Mouse (Mus musculus) testis, adult 2 months (tissue): ENCODE measurements around the gene Igsf21. TPM values are rescaled to one million over a fixed set of nuclear protein-coding genes. Genes with fewer than 3 reads are reported as not detected.

ENCODE experiments used
- H3K27ac ChIP-seq: fragments of 200-500 bp; 2 replicates; pipeline ENCODE4 v1.5.1; 2012; ENCODE audit warnings: low read depth, low read length; ENCODE audit not compliant: control insufficient read depth, insufficient read depth
- H3K27me3 ChIP-seq: fragments of 200-500 bp; 2 replicates; pipeline ENCODE4 v1.6.1; 2012; ENCODE audit warnings: mild to moderate bottlenecking, low read length, moderate library complexity; ENCODE audit not compliant: control insufficient read depth, insufficient read depth
- H3K36me3 ChIP-seq: fragments of 200-500 bp; 2 replicates; pipeline ENCODE4 v1.6.1; 2012; ENCODE audit warnings: mild to moderate bottlenecking, low read length; ENCODE audit not compliant: control insufficient read depth, insufficient read depth
- H3K4me1 ChIP-seq: fragments of 200-500 bp; 2 replicates; pipeline ENCODE4 v1.6.1; 2012; ENCODE audit warnings: low read length; ENCODE audit not compliant: control insufficient read depth, insufficient read depth
- H3K4me3 ChIP-seq: fragments of 200-500 bp; 2 replicates; pipeline ENCODE4 v1.5.1; 2012; ENCODE audit warnings: low read depth, mild to moderate bottlenecking, low read length, moderate library complexity, mixed read lengths; ENCODE audit not compliant: control insufficient read depth
- CTCF ChIP-seq: fragments of 200-500 bp; IDR thresholded peaks from 2 replicates; pipeline ENCODE4 v1.5.1; 2012; ENCODE audit warnings: low read depth, mild to moderate bottlenecking, inconsistent platforms, low read length, moderate library complexity; ENCODE audit not compliant: control insufficient read depth, insufficient read depth, insufficient replicate concordance
- POLR2A ChIP-seq: fragments of 200-500 bp; IDR thresholded peaks from 2 replicates; pipeline ENCODE4 v1.6.1; 2012; ENCODE audit warnings: low read depth, mild to moderate bottlenecking, inconsistent platforms, low read length, moderate library complexity; ENCODE audit not compliant: control insufficient read depth
- polyA plus RNA-seq: library from polyadenylated mRNA; depleted of rRNA; stranded (reverse); fragments of >200 nt; gene quantifications from 2 replicates; pipeline ENCODE4 v1.2.3, GENCODE M21; 2012

Igsf21 gene
- polyA plus RNA-seq, 1 experiment, result 0.41 TPM

GRCm38 (mm10) chr4:140030040-140030386 lies 216.6 kb downstream of the Igsf21 start:
- no peaks in the 10 kb centered on the region for H3K27me3 ChIP-seq
- H3K27ac ChIP-seq, result no peak overlapping the region
- no peaks in the 10 kb centered on the region for H3K36me3 ChIP-seq
- TF ChIP-seq POLR2A, result no peak
- no peak for TF ChIP-seq CTCF
- no peak overlapping the region for H3K4me3 ChIP-seq
- peaks cover 18% of the 10 kb centered on the region for H3K4me1 ChIP-seq

- H3K4me3 ChIP-seq, result no peak overlapping the region
- TF ChIP-seq POLR2A, result no peak
- TF ChIP-seq CTCF, result no peak
- no peaks in the 10 kb centered on the region for H3K36me3 ChIP-seq
- H3K27ac ChIP-seq, result no peak overlapping the region
- H3K27me3 ChIP-seq, result no peaks in the 10 kb centered on the region
- H3K4me1 ChIP-seq, result peaks cover 18% of the 10 kb centered on the region
These were observed 217.1 kb downstream of the Igsf21 start for GRCm38 (mm10) chr4:140029324-140030039.

- Histone ChIP-seq H3K27me3 (no peaks in the 10 kb centered on the region), H3K27ac (no peak overlapping the region), H3K4me1 (peaks cover 11% of the 10 kb centered on the region), H3K36me3 (no peaks in the 10 kb centered on the region), H3K4me3 (no peak overlapping the region)
- no peak for TF ChIP-seq POLR2A
- no peak for TF ChIP-seq CTCF
These were observed 222.8 kb downstream of the Igsf21 start for GRCm38 (mm10) chr4:140023833-140024232.

- no peaks in the 10 kb centered on the region for H3K27me3 ChIP-seq
- TF ChIP-seq POLR2A (no peak), CTCF (no peak)
- no peak overlapping the region for H3K4me3 ChIP-seq
- H3K36me3 ChIP-seq, result no peaks in the 10 kb centered on the region
- no peaks in the 10 kb centered on the region for H3K4me1 ChIP-seq
- no peak overlapping the region for H3K27ac ChIP-seq
These were observed 230.7 kb downstream of the Igsf21 start for GRCm38 (mm10) chr4:140015916-140016315.

GRCm38 (mm10) chr4:140010728-140011470 lies 235.7 kb downstream of the Igsf21 start:
- TF ChIP-seq CTCF, result no peak
- no peak for TF ChIP-seq POLR2A
- H3K4me1 ChIP-seq, result no peaks in the 10 kb centered on the region
- H3K27me3 ChIP-seq, result no peaks in the 10 kb centered on the region
- H3K4me3 ChIP-seq, result no peak overlapping the region
- no peak overlapping the region for H3K27ac ChIP-seq
- no peaks in the 10 kb centered on the region for H3K36me3 ChIP-seq

- no peaks in the 10 kb centered on the region for H3K36me3 ChIP-seq
- H3K27me3 ChIP-seq, result 0 out of 2 replicates have a peak, but pooled peaks cover 2% of the 10 kb centered on the region
- peaks cover 2% of the 10 kb centered on the region; the same call in 1 of the 2 replicates for H3K4me1 ChIP-seq
- H3K27ac ChIP-seq, result no peak overlapping the region
- TF ChIP-seq CTCF (no peak), POLR2A (no peak)
- no peak overlapping the region for H3K4me3 ChIP-seq
These were observed 241.7 kb downstream of the Igsf21 start for GRCm38 (mm10) chr4:140004932-140005331.

GRCm38 (mm10) chr4:140004170-140004569 lies 242.4 kb downstream of the Igsf21 start:
- Histone ChIP-seq H3K4me3 (no peak overlapping the region; the same call in 1 of the 2 replicates), H3K4me1 (peaks cover 2% of the 10 kb centered on the region; the same call in 1 of the 2 replicates), H3K27ac (no peak overlapping the region), H3K36me3 (no peaks in the 10 kb centered on the region), H3K27me3 (0 out of 2 replicates have a peak, but pooled peaks cover 2% of the 10 kb centered on the region)
- TF ChIP-seq CTCF (no peak), POLR2A (no peak)
